Mouse (Mus musculus): ENCODE data around the gene Tpcn1. TPM values are rescaled to one million over a fixed set of nuclear protein-coding genes. Genes with fewer than 3 reads are reported as not detected.

Tpcn1 gene
- polyA plus RNA-seq, 1 experiment from 2014 or later: 36.0 TPM

DNA sequence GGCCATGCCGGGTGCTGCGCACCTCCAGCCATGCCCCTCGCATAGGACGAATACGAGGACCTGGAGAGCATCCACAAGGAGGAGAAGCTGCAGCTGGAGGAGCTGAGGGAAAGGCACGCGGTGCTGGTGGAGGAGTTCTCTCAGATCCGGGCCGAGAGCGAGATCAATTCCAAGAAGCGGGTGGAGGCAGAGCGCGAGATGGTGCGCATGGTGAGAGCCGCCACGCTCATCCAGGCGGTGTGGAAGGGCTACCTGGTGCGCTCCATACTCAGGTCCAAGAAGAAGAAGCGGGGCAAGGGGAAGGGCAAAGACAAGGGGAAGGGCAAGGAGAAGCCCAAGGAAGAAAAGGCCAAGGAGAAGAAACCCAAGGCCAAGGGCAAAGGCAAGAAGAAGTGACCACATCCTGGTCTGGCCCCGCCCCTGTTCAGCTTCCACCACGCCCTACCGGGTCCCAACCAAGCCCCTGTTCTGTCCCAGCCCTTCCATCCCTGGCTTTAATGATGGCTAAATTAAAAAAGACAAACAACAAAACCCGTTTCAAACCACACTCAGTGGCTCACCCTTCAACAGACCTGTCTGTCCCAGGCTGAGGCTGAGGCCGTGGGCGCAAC lies 18.2 kb upstream of the Tpcn1 start:
- ATAC-seq (replicated peaks; ENCODE audit: low FRiP score): no peak
- WGBS: 71% methylated on average over 25 of the region's 25 CpGs

GRCm38 (mm10) chr5:120605688-120606087 lies 17.2 kb upstream of the Tpcn1 start:
- H3K4me1 ChIP-seq: peaks cover 15% of the 10 kb centered on the region
- no peak overlapping the region for H3K27ac ChIP-seq
- peak overlapping the region; percentile 38 for H3K4me3 ChIP-seq (replicated peaks)
- no peak overlapping the region for H3K9ac ChIP-seq
- H3K9me3 ChIP-seq (replicated peaks): no peaks in the 10 kb centered on the region
- H3K36me3 ChIP-seq: peaks cover 13% of the 10 kb centered on the region
- ATAC-seq (replicated peaks; ENCODE audit: low FRiP score): peak; percentile 59
- WGBS: 2% methylated on average over 8 of the region's 8 CpGs
- no peaks in the 10 kb centered on the region for H3K27me3 ChIP-seq
- H3K4me2 ChIP-seq: peak overlapping the region; percentile 68

More for the DNA sequence above, 18.2 kb upstream of the Tpcn1 start:
- no peak overlapping the region for H3K4me2 ChIP-seq
- no peaks in the 10 kb centered on the region for H3K9me3 ChIP-seq (replicated peaks)
- no peaks in the 10 kb centered on the region for H3K27me3 ChIP-seq
- H3K36me3 ChIP-seq: peaks cover 13% of the 10 kb centered on the region
- H3K4me1 ChIP-seq: peaks cover 17% of the 10 kb centered on the region
- H3K27ac ChIP-seq: no peak overlapping the region
- no peak overlapping the region for H3K9ac ChIP-seq
- H3K4me3 ChIP-seq (replicated peaks): no peak overlapping the region

DNA sequence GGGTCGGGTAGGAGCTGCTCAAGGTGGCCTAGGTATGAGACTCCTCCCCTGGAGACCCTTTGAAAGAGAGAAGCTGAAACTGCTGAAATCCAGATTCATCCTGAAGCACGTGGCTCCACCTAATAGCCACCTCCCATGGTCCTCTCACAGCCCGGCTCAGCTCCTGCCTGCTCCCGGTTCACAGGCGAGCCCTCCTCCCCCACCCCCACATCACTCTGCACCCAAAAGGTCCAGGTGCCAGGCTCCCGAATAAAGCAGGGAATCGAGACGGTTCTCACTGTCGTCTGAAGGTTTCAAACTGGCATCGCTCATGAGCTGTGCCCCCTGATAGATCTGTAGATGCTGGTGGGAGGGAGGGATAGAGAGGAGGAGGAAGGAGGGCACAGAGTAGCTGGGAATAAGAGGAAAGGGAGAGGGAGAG lies 16.8 kb upstream of the Tpcn1 start:
- WGBS: 2% methylated on average over 10 of the region's 10 CpGs
- no peaks in the 10 kb centered on the region for H3K9me3 ChIP-seq (replicated peaks)
- peak overlapping the region; percentile 38 for H3K4me3 ChIP-seq (replicated peaks)
- H3K9ac ChIP-seq: no peak overlapping the region
- peaks cover 13% of the 10 kb centered on the region for H3K36me3 ChIP-seq
- H3K4me2 ChIP-seq: peak overlapping the region; percentile 68
- peak; percentile 55; the same call in 1 of the 2 replicates for ATAC-seq (replicated peaks; ENCODE audit: low FRiP score)
- H3K27me3 ChIP-seq: no peaks in the 10 kb centered on the region
- no peak overlapping the region for H3K27ac ChIP-seq
- H3K4me1 ChIP-seq: peaks cover 15% of the 10 kb centered on the region

DNA sequence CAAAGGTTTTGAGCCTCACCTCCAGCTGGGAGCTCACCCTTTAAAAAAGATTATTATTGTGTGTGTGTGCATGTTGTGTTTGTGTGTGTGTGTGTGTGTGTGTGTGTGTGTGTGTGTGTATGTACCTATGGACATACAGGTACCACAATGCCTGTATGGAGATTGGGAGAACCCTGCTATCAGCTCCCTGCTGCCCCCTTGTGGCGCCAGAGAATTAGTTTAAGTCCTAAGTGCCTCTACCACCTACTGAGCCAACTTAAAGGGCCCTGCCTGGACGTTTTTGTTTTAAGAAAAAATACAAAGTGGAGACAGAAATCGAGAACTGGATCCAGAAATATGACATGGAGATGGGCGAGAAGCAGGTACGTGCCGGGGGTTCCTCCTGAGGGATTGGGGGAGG lies 16.4 kb upstream of the Tpcn1 start:
- peak overlapping the region; percentile 68 for H3K4me2 ChIP-seq
- no peaks in the 10 kb centered on the region for H3K27me3 ChIP-seq
- 3% methylated on average over 6 of the region's 6 CpGs for WGBS
- ATAC-seq (replicated peaks; ENCODE audit: low FRiP score): 0 out of 2 replicates have a peak, but pooled peaks have one; percentile 23
- no peak overlapping the region for H3K27ac ChIP-seq
- no peaks in the 10 kb centered on the region for H3K9me3 ChIP-seq (replicated peaks)
- peak overlapping the region; percentile 38 for H3K4me3 ChIP-seq (replicated peaks)
- H3K4me1 ChIP-seq: peaks cover 15% of the 10 kb centered on the region
- peaks cover 13% of the 10 kb centered on the region for H3K36me3 ChIP-seq
- no peak overlapping the region for H3K9ac ChIP-seq

DNA sequence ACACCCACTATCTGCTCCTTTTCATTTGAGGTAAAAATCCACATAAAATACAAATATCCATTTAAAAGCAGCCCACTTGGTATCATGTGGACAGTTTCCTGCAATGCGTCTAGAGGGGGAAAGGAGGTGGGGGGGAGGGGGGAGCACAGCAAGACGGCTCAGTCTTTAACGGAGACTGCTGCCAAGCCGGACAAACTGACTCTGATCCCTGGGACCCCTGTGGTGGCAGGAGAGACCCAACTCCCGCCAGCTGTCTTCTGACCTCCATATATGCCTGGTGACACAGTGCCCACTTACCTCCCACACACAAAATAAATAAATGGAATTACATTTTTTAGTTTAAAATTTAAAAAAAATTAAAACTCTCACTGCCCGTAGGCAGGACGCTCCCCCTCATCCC lies 15.0 kb upstream of the Tpcn1 start:
- H3K9ac ChIP-seq: peak overlapping the region; percentile 6; the same call in 1 of the 2 replicates
- no peak for ATAC-seq (replicated peaks; ENCODE audit: low FRiP score)
- H3K4me2 ChIP-seq: no peak overlapping the region
- H3K36me3 ChIP-seq: peaks cover 7% of the 10 kb centered on the region
- 75% methylated on average over 7 of the region's 7 CpGs for WGBS
- H3K9me3 ChIP-seq (replicated peaks): no peaks in the 10 kb centered on the region
- no peak overlapping the region for H3K27ac ChIP-seq
- no peak overlapping the region for H3K4me3 ChIP-seq (replicated peaks)
- peaks cover 15% of the 10 kb centered on the region for H3K4me1 ChIP-seq
- H3K27me3 ChIP-seq: no peaks in the 10 kb centered on the region

- ATAC-seq (replicated peaks; ENCODE audit: low FRiP score): no peak
- WGBS: 85% methylated on average over 12 of the region's 12 CpGs
- H3K27ac ChIP-seq: no peak overlapping the region
These were observed 13.7 kb upstream of the Tpcn1 start for GRCm38 (mm10) chr5:120602210-120602609.

DNA sequence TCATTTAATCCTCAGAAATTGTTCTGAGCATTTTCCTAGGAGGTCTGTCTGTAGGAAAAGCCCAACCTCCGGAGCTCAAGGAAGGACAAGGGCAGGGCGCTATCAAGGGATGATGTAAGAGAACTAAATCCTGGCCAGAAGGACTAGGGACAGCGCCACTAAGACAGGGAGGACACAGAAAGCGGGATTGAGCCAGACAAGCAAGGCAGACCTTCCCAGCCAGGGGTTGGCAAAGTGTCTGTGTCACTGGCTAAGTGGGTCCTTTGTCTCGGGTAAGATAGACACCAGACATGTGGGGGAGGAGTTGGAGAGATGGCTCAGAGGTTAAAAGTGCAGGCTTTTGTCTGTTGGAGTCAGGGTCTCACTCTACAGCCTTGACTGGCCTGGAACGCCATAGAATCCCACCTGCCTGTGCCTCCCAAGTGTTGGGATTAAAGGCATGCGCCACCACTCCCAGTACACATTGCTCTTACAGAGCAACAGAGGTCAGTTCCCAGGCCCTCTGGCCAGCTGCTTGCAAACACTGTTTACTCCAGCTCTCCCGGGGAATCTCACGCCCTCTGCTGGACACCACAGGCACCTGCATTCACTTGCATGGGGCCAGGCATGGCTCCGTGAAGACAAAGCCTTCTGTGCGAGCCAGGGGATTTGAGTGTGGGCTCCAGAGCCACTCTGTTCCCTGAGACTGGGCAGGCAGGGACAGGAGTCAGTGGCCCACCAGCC lies 12.6 kb upstream of the Tpcn1 start:
- no peaks in the 10 kb centered on the region for H3K9me3 ChIP-seq (replicated peaks)
- H3K36me3 ChIP-seq: no peaks in the 10 kb centered on the region
- no peaks in the 10 kb centered on the region for H3K27me3 ChIP-seq
- no peak for ATAC-seq (replicated peaks; ENCODE audit: low FRiP score)
- no peak overlapping the region for H3K4me2 ChIP-seq
- H3K4me1 ChIP-seq: peaks cover 15% of the 10 kb centered on the region
- no peak overlapping the region for H3K27ac ChIP-seq
- no peak overlapping the region for H3K4me3 ChIP-seq (replicated peaks)
- WGBS: 58% methylated on average over 11 of the region's 11 CpGs
- no peak overlapping the region for H3K9ac ChIP-seq

More at GRCm38 (mm10) chr5:120602210-120602609, 13.7 kb upstream of the Tpcn1 start:
- Histone ChIP-seq H3K9me3 (replicated peaks) (no peaks in the 10 kb centered on the region), H3K4me1 (peaks cover 15% of the 10 kb centered on the region), H3K4me3 (replicated peaks) (no peak overlapping the region), H3K36me3 (no peaks in the 10 kb centered on the region), H3K4me2 (no peak overlapping the region), H3K9ac (no peak overlapping the region), H3K27me3 (no peaks in the 10 kb centered on the region)

DNA sequence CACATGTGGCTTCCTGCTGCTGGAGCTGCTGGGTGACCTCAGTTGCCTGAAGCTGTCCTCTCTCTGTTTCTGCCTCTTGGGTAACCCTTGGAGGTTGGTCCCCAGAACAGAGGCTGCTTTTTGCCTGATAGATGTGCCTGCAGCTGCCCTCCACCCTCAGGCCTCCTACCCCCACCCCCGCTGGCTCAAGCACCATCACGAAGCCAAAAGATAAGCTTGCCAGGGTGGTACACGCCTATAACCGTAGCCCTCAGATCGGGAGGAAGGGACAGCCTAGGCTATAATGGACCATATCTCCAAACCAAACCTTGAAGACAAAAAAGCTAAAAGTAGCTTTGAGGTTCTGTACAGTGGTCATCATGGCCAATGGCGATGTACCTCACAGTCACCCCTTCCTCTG lies 11.2 kb upstream of the Tpcn1 start:
- no peak overlapping the region for H3K4me3 ChIP-seq (replicated peaks)
- H3K9ac ChIP-seq: no peak overlapping the region
- peaks cover 8% of the 10 kb centered on the region; the same call in 1 of the 2 replicates for H3K4me1 ChIP-seq
- H3K36me3 ChIP-seq: no peaks in the 10 kb centered on the region
- no peak overlapping the region for H3K27ac ChIP-seq
- 85% methylated on average over 6 of the region's 6 CpGs for WGBS
- ATAC-seq (replicated peaks; ENCODE audit: low FRiP score): no peak
- no peaks in the 10 kb centered on the region for H3K9me3 ChIP-seq (replicated peaks)
- H3K27me3 ChIP-seq: no peaks in the 10 kb centered on the region
- no peak overlapping the region for H3K4me2 ChIP-seq

DNA sequence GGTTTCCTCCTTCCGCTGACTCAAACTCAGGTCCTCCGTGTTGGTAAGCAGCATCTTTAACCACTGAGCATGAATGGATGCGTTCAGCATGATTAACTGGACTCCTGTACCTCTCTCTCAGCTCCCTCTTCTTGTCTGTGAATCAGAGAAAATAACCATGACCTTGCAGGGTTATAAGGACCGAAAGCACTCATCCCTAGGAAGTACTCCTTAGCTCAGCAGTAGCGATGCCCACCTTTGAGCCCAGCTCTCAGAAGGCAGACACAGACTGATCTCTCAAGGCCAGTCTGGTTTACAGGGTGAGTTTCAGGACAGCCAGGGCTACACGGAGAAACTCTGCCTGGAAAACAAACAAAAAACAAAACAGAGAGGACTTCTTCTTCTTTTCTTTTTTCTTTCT lies 6.0 kb upstream of the Tpcn1 start:
- Histone ChIP-seq H3K27me3 (no peaks in the 10 kb centered on the region), H3K4me1 (no peaks in the 10 kb centered on the region), H3K9me3 (replicated peaks) (no peaks in the 10 kb centered on the region), H3K4me2 (no peak overlapping the region), H3K36me3 (no peaks in the 10 kb centered on the region), H3K27ac (no peak overlapping the region), H3K4me3 (replicated peaks) (no peak overlapping the region), H3K9ac (no peak overlapping the region)
- 83% methylated on average over 6 of the region's 6 CpGs for WGBS
- no peak for ATAC-seq (replicated peaks; ENCODE audit: low FRiP score)

- H3K27ac ChIP-seq: no peak overlapping the region
- 72% methylated on average over 7 of the region's 7 CpGs for WGBS
- H3K9ac ChIP-seq: no peak overlapping the region
- H3K27me3 ChIP-seq: no peaks in the 10 kb centered on the region
- ATAC-seq (replicated peaks; ENCODE audit: low FRiP score): no peak
- no peak overlapping the region for H3K4me3 ChIP-seq (replicated peaks)
- no peaks in the 10 kb centered on the region for H3K9me3 ChIP-seq (replicated peaks)
- H3K4me2 ChIP-seq: no peak overlapping the region
- peaks cover 14% of the 10 kb centered on the region for H3K4me1 ChIP-seq
- no peaks in the 10 kb centered on the region for H3K36me3 ChIP-seq
These were observed 3.7 kb upstream of the Tpcn1 start for GRCm38 (mm10) chr5:120592141-120592540.

- Histone ChIP-seq H3K9me3 (replicated peaks) (no peaks in the 10 kb centered on the region), H3K27ac (no peak overlapping the region), H3K4me1 (peaks cover 27% of the 10 kb centered on the region), H3K27me3 (no peaks in the 10 kb centered on the region), H3K9ac (no peak overlapping the region), H3K4me2 (no peak overlapping the region), H3K36me3 (no peaks in the 10 kb centered on the region), H3K4me3 (replicated peaks) (no peak overlapping the region)
- WGBS: 77% methylated on average over 16 of the region's 16 CpGs
- ATAC-seq (replicated peaks; ENCODE audit: low FRiP score): no peak
These were observed 2.0 kb upstream of the Tpcn1 start for GRCm38 (mm10) chr5:120590356-120591010.

- Histone ChIP-seq H3K4me3 (replicated peaks) (peak overlapping the region; percentile 76), H3K9ac (peak overlapping the region; percentile 80), H3K27ac (peak overlapping the region; percentile 73), H3K36me3 (peaks cover 21% of the 10 kb centered on the region), H3K27me3 (no peaks in the 10 kb centered on the region), H3K4me1 (peaks cover 38% of the 10 kb centered on the region), H3K4me2 (peak overlapping the region; percentile 91), H3K9me3 (replicated peaks) (no peaks in the 10 kb centered on the region)
- under 1% methylated on average over 23 of the region's 29 CpGs for WGBS
- peak; percentile 12 for ATAC-seq (replicated peaks; ENCODE audit: low FRiP score)
These were observed 419 bp downstream of the Tpcn1 start for GRCm38 (mm10) chr5:120587940-120588568.
